In genomic region chr16:17405736-17406443, GRCm38 (mm10) we compare ENCODE assay signal across 8 mouse cellular contexts. TPM values are rescaled to one million over a fixed set of nuclear protein-coding genes. Genes with fewer than 3 reads are reported as not detected.
A peak's percentile ranks its signal among the peaks of the same experiment; 100 is the strongest.
DNase-seq lines count a peak whose midpoint lies in the region; ATAC-seq and TF ChIP-seq lines count a peak whose summit lies in the region.

Gene Snap29 (plus strand): TSS chr16:17405986.
Gene Pi4ka (minus strand): TSS chr16:17406314.

- DNase-seq in gastrocnemius, adult 8-10 months (ENCODE audit: low spot score in 2 of 2): peak; percentile 100
- peak; percentile 93 for DNase-seq in hindlimb bud, embryonic 11.5 days (ENCODE audit: extremely low spot score, low read depth, low spot score)
- peak; percentile 96 to 99 for DNase-seq in left cerebral cortex, adult 8-10 months (ENCODE audit: low spot score in 2 of 2)
- peak; percentile 100 for DNase-seq in right cerebral cortex, postnatal 10 days (ENCODE audit: low spot score in 2 of 2)
- peak; percentile 100 for DNase-seq in urinary bladder, postnatal 25 days (ENCODE audit: low spot score)

- no peaks in the 10 kb centered on the region for H3K27me3 ChIP-seq in megakaryocyte, embryonic 14.5 days (replicated peaks)

- H3K27ac ChIP-seq in cortical plate, adult 2 months (ENCODE audit: insufficient read depth, low read length): peak within 1 kb of the TSS; percentile 69

- no peak for TF ChIP-seq CTCF in cortical plate, adult 2 months (IDR thresholded peaks at IDR 0.05; ENCODE audit: extremely low read depth, insufficient read depth, low read length)

- peak; percentile 74 for TF ChIP-seq POLR2A in cortical plate, adult 2 months (IDR thresholded peaks at IDR 0.05; ENCODE audit: extremely low read depth, insufficient read depth, low read length)

- peak within 1 kb of the TSS; percentile 70 for H3K4me3 ChIP-seq in cortical plate, adult 2 months (ENCODE audit: insufficient read depth, low read length)
- peak within 1 kb of the TSS; percentile 99 for H3K4me3 ChIP-seq in megakaryocyte, embryonic 14.5 days (replicated peaks)

- no peaks in the 10 kb centered on the region for H3K9me3 ChIP-seq in megakaryocyte, embryonic 14.5 days

- H3K36me3 ChIP-seq in megakaryocyte, embryonic 14.5 days (replicated peaks; ENCODE audit: low read length): peaks cover 42% of the 10 kb centered on the region

- peak; percentile 95 for ATAC-seq in activated CD4-positive, CD25-positive, alpha-beta regulatory T cell, adult 4 months

- H3K4me1 ChIP-seq in cortical plate, adult 2 months (ENCODE audit: control insufficient read depth, insufficient read depth, low read length): peaks cover 9% of the 10 kb centered on the region
- peaks cover 73% of the 10 kb centered on the region for H3K4me1 ChIP-seq in megakaryocyte, embryonic 14.5 days

RNA-seq across cellular contexts. Expression of gene Snap29, which starts in this region (rescaled TPM):
- polyA plus RNA-seq in activated CD4-positive, CD25-positive, alpha-beta regulatory T cell, adult 4 months (2017; shearing (Covaris generic)): 10 to 100 TPM in 1 of 2 experiments, 1 to 10 TPM in 1; 8.3 to 16.7 TPM
- 8.6 and 9.3 TPM in 2 replicates for polyA plus RNA-seq in cortical plate, adult 2 months (2012; rRNA removed)
- total RNA-seq in gastrocnemius, adult 8-10 months (2022): 10 to 100 TPM; 17.1 to 21.0 (median 18.9) TPM
- 10 to 100 TPM; 16.8 to 18.0 (median 17.1) TPM for total RNA-seq in left cerebral cortex, adult 8-10 months (2022)
- polyA plus RNA-seq in megakaryocyte, embryonic 14.5 days (2012; ENCODE audit: insufficient read depth, low replicate concordance): 6.3 and 6.7 TPM in 2 replicates

RNA-seq across cellular contexts. Expression of gene Pi4ka, which starts in this region (rescaled TPM):
- 10 to 100 TPM; 42.5 to 51.8 TPM for polyA plus RNA-seq in activated CD4-positive, CD25-positive, alpha-beta regulatory T cell, adult 4 months (2017; shearing (Covaris generic))
- 336 and 351 TPM in 2 replicates for polyA plus RNA-seq in cortical plate, adult 2 months (2012; rRNA removed)
- total RNA-seq in gastrocnemius, adult 8-10 months (2022): 10 to 100 TPM; 21.0 to 24.0 (median 22.1) TPM
- total RNA-seq in left cerebral cortex, adult 8-10 months (2022): 100 to 1,000 TPM; 312 to 368 (median 333) TPM
- polyA plus RNA-seq in megakaryocyte, embryonic 14.5 days (2012; ENCODE audit: insufficient read depth, low replicate concordance): 6.0 and 16.7 TPM in 2 replicates

Comparison
In these comparisons a context has a peak if more than half of its experiments do, and no peak if none do; other contexts are left out.
1. Peak in every context shown above with its lines: DNase-seq, ATAC-seq, H3K4me3 ChIP-seq and H3K27ac ChIP-seq.
2. RNA of gene Pi4ka (total RNA-seq): 312 to 368 TPM in left cerebral cortex, adult 8-10 months; 21.0 to 24.0 TPM in gastrocnemius, adult 8-10 months; every median in the first group is over 10 times any median in the second.